Mouse (Mus musculus): Measurements from ENCODE around the gene Sept9. TPM values are rescaled to one million over a fixed set of nuclear protein-coding genes. Genes with fewer than 3 reads are reported as not detected.

Sept9 gene
- polyA plus RNA-seq, 1 experiment from 2014 or later = 186 TPM

GRCm38 (mm10) chr11:117232032-117232431 is 32.6 kb downstream of the Sept9 start:
- WGBS = 33% methylated on average over 19 of the region's 19 CpGs
- Histone ChIP-seq H3K4me3 (peak overlapping the region; percentile 33), H3K9me3 (replicated peaks) (no peaks in the 10 kb centered on the region), H3K27ac (replicated peaks) (peak overlapping the region; percentile 61), H3K27me3 (ENCODE audit: low read depth, poor library complexity, severe bottlenecking) (peaks cover 23% of the 10 kb centered on the region), H3K36me3 (no peaks in the 10 kb centered on the region), H3K4me1 (peaks cover 43% of the 10 kb centered on the region)
- peak; percentile 34 for DNase-seq (ENCODE audit: low spot score)

GRCm38 (mm10) chr11:117232886-117233458 is 33.5 kb downstream of the Sept9 start:
- no peak overlapping the region; the same call in 1 of the 2 replicates for H3K27ac ChIP-seq (replicated peaks)

GRCm38 (mm10) chr11:117233818-117234217 is 34.4 kb downstream of the Sept9 start:
- Histone ChIP-seq H3K27ac (replicated peaks) (no peak overlapping the region), H3K4me1 (peaks cover 49% of the 10 kb centered on the region), H3K36me3 (no peaks in the 10 kb centered on the region), H3K4me3 (no peak overlapping the region), H3K27me3 (ENCODE audit: low read depth, poor library complexity, severe bottlenecking) (peaks cover 23% of the 10 kb centered on the region), H3K9me3 (replicated peaks) (no peaks in the 10 kb centered on the region)
- 76% methylated on average over 8 of the region's 8 CpGs for WGBS
- no peak for DNase-seq (ENCODE audit: low spot score)

More at GRCm38 (mm10) chr11:117232886-117233458, 33.5 kb downstream of the Sept9 start:
- Histone ChIP-seq H3K4me3 (no peak overlapping the region), H3K9me3 (replicated peaks) (no peaks in the 10 kb centered on the region), H3K4me1 (peaks cover 43% of the 10 kb centered on the region), H3K36me3 (no peaks in the 10 kb centered on the region), H3K27me3 (ENCODE audit: low read depth, poor library complexity, severe bottlenecking) (peaks cover 23% of the 10 kb centered on the region)
- no peak for DNase-seq (ENCODE audit: low spot score)
- 70% methylated on average over 10 of the region's 10 CpGs for WGBS

- H3K9me3 ChIP-seq (replicated peaks) = no peaks in the 10 kb centered on the region
- H3K4me3 ChIP-seq = no peak overlapping the region
- peaks cover 23% of the 10 kb centered on the region for H3K27me3 ChIP-seq (ENCODE audit: low read depth, poor library complexity, severe bottlenecking)
- peak overlapping the region; percentile 29; the same call in 1 of the 2 replicates for H3K27ac ChIP-seq (replicated peaks)
- WGBS = 57% methylated on average over 12 of the region's 12 CpGs
- no peaks in the 10 kb centered on the region for H3K36me3 ChIP-seq
- no peak for DNase-seq (ENCODE audit: low spot score)
- H3K4me1 ChIP-seq = peaks cover 49% of the 10 kb centered on the region
Measured at GRCm38 (mm10) chr11:117235086-117235897, 35.8 kb downstream of the Sept9 start.

GRCm38 (mm10) chr11:117235898-117236459 is 36.5 kb downstream of the Sept9 start:
- Histone ChIP-seq H3K27ac (replicated peaks) (no peak overlapping the region), H3K27me3 (ENCODE audit: low read depth, poor library complexity, severe bottlenecking) (peaks cover 23% of the 10 kb centered on the region), H3K4me1 (peaks cover 49% of the 10 kb centered on the region), H3K36me3 (no peaks in the 10 kb centered on the region), H3K4me3 (no peak overlapping the region), H3K9me3 (replicated peaks) (no peaks in the 10 kb centered on the region)
- no peak for DNase-seq (ENCODE audit: low spot score)
- WGBS = 42% methylated on average over 9 of the region's 9 CpGs

DNA sequence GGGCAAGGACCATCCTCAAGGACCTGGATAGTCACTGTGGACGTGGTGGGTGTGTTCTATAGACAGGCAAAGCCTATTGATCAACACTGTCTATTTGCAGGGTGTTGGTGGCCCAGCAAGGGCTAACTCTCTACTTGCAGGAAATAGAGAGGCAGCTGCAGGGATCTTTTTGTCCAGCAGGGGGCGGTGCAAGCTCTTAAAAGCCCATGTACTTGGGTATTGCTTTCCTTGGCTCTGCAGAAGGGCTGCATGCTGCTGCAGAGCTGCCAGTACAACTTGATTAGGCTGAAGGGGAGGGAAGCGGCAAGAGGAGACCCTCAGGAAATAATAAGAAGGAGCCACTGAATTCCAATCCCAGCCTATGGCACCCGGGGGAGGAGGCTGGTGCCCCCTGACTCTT is 38.7 kb downstream of the Sept9 start:
- no peak overlapping the region for H3K27ac ChIP-seq (replicated peaks)
- DNase-seq (ENCODE audit: low spot score) = peak; percentile 91
- peaks cover 32% of the 10 kb centered on the region for H3K4me1 ChIP-seq
- H3K36me3 ChIP-seq = no peaks in the 10 kb centered on the region
- H3K27me3 ChIP-seq (ENCODE audit: low read depth, poor library complexity, severe bottlenecking) = peaks cover 21% of the 10 kb centered on the region
- WGBS = 5% methylated on average over 4 of the region's 4 CpGs
- no peaks in the 10 kb centered on the region for H3K9me3 ChIP-seq (replicated peaks)
- no peak overlapping the region for H3K4me3 ChIP-seq

DNA sequence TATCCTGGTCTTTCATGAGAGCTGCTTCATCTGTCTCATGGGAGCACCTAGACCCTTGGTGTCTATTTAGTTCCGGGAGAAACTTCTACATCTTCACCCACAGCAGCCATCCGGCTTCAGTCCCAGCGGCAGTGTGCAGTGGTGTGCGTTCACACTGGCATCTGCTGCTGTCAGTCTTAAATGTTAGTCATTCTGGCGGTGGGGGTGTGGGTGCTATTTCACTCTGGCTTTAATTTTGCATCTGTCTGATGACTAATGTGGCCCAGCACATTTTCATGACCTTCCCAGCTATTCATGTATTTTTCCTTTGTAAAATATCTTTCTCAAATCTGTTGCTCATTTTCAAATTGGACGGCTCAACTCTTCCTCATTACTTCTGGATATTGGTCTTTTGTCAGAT is 40.2 kb downstream of the Sept9 start:
- peaks cover 19% of the 10 kb centered on the region for H3K4me1 ChIP-seq
- no peak overlapping the region for H3K27ac ChIP-seq (replicated peaks)
- no peak overlapping the region for H3K4me3 ChIP-seq
- DNase-seq (ENCODE audit: low spot score) = no peak
- no peaks in the 10 kb centered on the region for H3K9me3 ChIP-seq (replicated peaks)
- no peaks in the 10 kb centered on the region for H3K36me3 ChIP-seq
- peaks cover 10% of the 10 kb centered on the region for H3K27me3 ChIP-seq (ENCODE audit: low read depth, poor library complexity, severe bottlenecking)
- 90% methylated on average over 6 of the region's 6 CpGs for WGBS

DNA sequence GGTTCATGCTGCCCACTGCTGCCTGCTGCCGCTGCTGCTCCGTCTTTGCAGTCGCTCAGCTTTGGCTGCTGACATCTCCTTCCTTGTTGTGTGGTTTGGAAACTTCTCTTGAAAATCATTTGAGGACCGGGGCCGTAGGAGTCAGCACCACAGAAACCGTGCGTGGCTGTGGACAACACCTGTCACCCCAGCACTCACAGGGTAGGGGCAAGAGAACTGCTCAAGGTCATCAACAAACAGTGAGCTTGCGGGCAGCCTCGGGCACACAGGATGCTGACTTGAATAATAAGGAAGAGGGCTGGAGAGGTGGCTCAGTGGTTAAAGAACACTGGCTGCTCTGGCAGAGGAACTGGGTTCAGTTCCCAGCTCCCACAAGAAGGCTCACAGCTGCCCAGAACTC is 40.9 kb downstream of the Sept9 start:
- no peak for DNase-seq (ENCODE audit: low spot score)
- Histone ChIP-seq H3K9me3 (replicated peaks) (no peaks in the 10 kb centered on the region), H3K36me3 (no peaks in the 10 kb centered on the region), H3K27me3 (ENCODE audit: low read depth, poor library complexity, severe bottlenecking) (peaks cover 10% of the 10 kb centered on the region), H3K4me3 (no peak overlapping the region), H3K4me1 (peaks cover 15% of the 10 kb centered on the region), H3K27ac (replicated peaks) (0 out of 2 replicates have a peak overlapping the region, but pooled peaks have one; percentile 1)
- 86% methylated on average over 9 of the region's 9 CpGs for WGBS

DNA sequence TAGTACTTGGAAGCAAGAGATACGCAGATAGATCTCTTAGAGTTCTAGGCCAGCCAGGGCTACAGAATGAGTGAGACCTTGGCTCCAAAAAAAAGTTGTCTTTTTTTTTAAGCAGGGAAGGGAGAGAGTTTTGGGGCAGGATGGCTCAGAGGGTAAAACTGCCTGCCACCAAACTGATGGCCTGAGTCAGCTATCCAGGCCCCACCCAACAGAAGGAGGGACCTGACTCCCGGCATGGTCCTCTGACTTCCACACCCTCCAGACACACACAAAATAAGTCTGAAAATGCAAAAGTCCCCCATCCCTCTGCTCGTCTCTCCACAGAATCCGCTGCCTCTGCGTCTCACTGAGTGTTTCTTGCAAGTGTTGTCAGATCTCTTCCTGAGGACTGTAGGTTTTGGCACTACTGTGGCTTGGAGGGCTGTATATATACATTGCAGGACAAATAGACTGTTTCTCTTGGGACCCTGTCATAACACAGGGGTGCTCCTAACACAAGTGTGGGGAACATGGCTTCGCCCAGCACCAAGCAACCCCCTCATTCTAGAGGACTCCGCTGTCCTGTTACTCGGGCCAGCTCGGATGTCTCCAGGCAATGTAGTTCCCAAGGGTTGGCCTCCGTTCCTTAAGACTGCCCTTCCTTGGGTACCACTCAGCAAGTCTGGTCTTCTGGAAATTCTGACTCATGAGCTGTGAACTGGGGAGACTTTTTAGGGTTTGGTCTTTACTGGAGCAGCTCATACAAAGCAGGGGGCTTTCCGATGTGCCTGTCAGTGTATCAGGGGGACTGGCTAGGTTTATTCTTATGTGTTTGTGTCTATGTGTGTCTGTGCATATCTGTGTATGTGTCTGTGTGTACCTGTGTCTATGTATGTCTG is 41.6 kb downstream of the Sept9 start:
- no peaks in the 10 kb centered on the region for H3K9me3 ChIP-seq (replicated peaks)
- no peaks in the 10 kb centered on the region for H3K36me3 ChIP-seq
- peaks cover 15% of the 10 kb centered on the region for H3K4me1 ChIP-seq
- H3K4me3 ChIP-seq = no peak overlapping the region
- 91% methylated on average over 11 of the region's 11 CpGs for WGBS
- no peak for DNase-seq (ENCODE audit: low spot score)
- no peak overlapping the region for H3K27ac ChIP-seq (replicated peaks)
- H3K27me3 ChIP-seq (ENCODE audit: low read depth, poor library complexity, severe bottlenecking) = peaks cover 6% of the 10 kb centered on the region

GRCm38 (mm10) chr11:117242339-117243084 is 43.1 kb downstream of the Sept9 start:
- 89% methylated on average over 10 of the region's 10 CpGs for WGBS
- no peaks in the 10 kb centered on the region for H3K9me3 ChIP-seq (replicated peaks)
- H3K27ac ChIP-seq (replicated peaks) = no peak overlapping the region
- H3K36me3 ChIP-seq = no peaks in the 10 kb centered on the region
- no peaks in the 10 kb centered on the region for H3K27me3 ChIP-seq (ENCODE audit: low read depth, poor library complexity, severe bottlenecking)
- DNase-seq (ENCODE audit: low spot score) = no peak
- H3K4me1 ChIP-seq = peaks cover 24% of the 10 kb centered on the region
- no peak overlapping the region for H3K4me3 ChIP-seq

DNA sequence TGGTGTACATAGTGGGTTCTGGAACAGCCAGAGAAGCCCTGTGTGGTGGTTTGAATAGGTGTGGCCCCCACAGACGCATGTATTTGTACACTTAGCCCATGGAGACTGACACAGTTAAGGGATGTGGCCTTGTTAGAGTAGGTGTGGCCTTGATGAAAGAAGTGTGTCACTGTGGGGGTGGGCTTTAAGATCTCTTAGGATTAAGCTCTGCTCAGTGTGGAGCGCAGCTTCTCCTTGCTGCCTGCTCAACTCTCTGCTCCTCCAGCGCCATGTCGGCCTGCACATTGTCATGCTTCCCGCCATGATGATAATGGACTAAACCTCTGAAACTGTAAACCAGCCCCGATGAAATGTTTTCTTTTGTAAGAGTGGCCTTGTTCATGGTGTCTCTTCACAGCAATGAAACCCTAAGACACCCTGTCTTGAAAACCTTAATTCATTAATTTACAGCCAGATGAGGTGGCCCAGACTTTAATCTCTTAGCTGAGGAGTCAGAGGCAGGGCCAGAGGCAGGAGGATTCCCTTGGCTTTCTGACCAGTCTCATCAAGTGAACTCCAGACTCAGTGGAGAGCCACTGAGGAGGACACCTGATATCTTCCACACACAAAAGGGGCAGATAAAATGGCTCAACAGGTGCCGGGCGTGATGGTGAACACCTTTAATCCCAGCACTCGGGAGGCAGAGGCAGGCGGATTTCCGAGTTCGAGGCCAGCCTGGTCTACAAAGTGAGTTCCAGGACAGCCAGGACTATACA is 44.3 kb downstream of the Sept9 start:
- Histone ChIP-seq H3K27ac (replicated peaks) (no peak overlapping the region), H3K9me3 (replicated peaks) (no peaks in the 10 kb centered on the region), H3K27me3 (ENCODE audit: low read depth, poor library complexity, severe bottlenecking) (no peaks in the 10 kb centered on the region), H3K4me3 (no peak overlapping the region), H3K36me3 (no peaks in the 10 kb centered on the region), H3K4me1 (peaks cover 25% of the 10 kb centered on the region)
- DNase-seq (ENCODE audit: low spot score) = no peak
- 85% methylated on average over 12 of the region's 12 CpGs for WGBS

Data from midbrain, embryonic 10.5 days (tissue).